8 mouse cellular contexts compared by ENCODE assay signal in the genomic region with DNA sequence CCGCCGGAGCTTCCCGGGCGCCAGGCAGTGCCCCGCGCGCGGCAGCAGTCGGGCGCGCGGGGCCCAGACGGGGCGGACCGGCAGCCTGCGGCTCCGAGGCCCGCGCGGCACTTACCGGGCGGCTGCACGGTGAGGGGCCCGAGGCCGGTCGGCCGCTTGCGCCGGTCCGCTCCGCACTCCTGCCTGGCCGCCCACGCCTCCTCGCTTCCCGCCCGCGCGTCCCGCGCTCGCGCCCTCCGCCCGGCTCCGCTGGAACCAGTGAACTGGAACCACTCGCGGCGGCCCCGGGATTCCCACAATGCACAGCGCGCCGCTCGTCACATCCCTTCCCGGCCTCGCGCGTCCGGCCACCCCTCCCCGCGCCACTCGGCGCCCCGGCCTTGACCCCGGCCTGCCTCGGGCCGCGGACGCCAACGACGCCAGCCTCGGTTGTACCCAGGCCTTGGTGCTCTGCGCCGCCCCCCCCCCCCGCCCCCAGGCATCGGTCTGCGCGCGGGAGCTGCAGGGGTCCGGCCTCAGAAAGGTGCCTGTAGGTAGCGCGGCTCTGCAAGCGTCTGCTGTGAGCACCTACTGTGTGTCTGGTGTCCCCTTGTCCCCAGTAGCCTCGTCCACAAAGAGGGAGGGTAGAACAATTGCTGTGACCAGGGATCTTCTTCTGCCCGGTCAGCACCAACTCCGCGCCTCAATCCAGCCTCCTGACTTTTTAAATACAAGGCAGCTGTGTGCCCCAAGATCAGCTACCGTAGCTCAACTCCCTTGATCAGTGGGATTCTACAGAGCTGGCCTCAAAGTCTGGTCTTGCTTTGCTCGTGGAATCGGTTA. TPM values are rescaled to one million over a fixed set of nuclear protein-coding genes. Genes with fewer than 3 reads are reported as not detected.
A peak's percentile ranks its signal among the peaks of the same experiment; 100 is the strongest.
DNase-seq lines count a peak whose midpoint lies in the region; ATAC-seq and TF ChIP-seq lines count a peak whose summit lies in the region.

No protein-coding gene starts in this region.

- H3K36me3 ChIP-seq in C2C12 (ENCODE audit: control insufficient read depth, insufficient read depth) (peaks cover 13% of the 10 kb centered on the region), myocyte (ENCODE audit: control insufficient read depth, insufficient read depth) (peaks cover 6% of the 10 kb centered on the region)
- peaks cover 6% of the 10 kb centered on the region; the same call in 1 of the 2 replicates for H3K36me3 ChIP-seq in heart, embryonic 12.5 days
- no peaks in the 10 kb centered on the region for H3K36me3 ChIP-seq in kidney, postnatal 0 days (ENCODE audit: insufficient read depth, low read length)
- H3K36me3 ChIP-seq in liver, embryonic 11.5 days (ENCODE audit: control insufficient read depth, insufficient read depth, low read length) = peaks cover 2% of the 10 kb centered on the region; the same call in 1 of the 2 replicates

- peak overlapping the region; percentile 98 for H3K9ac ChIP-seq in heart, embryonic 12.5 days
- peak overlapping the region; percentile 99 for H3K9ac ChIP-seq in kidney, postnatal 0 days (ENCODE audit: low read depth, low read length)
- peak overlapping the region; percentile 96 for H3K9ac ChIP-seq in liver, embryonic 11.5 days (ENCODE audit: low read depth, low read length)

- H3K4me3 ChIP-seq in C2C12 (ENCODE audit: insufficient read depth, poor library complexity, severe bottlenecking) (peak overlapping the region; percentile 83), myocyte (peak overlapping the region; percentile 38)
- H3K4me3 ChIP-seq in heart, embryonic 12.5 days = peak overlapping the region; percentile 77
- H3K4me3 ChIP-seq in kidney, postnatal 0 days (replicated peaks; ENCODE audit: low read depth, low read length) = peak overlapping the region; percentile 92
- peak overlapping the region; percentile 98 for H3K4me3 ChIP-seq in liver, embryonic 11.5 days (ENCODE audit: low read depth, low read length)

- peak; percentile 89 for DNase-seq in brain, embryonic 14.5 days (ENCODE audit: low read depth)
- DNase-seq in kidney, postnatal 0 days (ENCODE audit: low spot score) = peak; percentile 91
- DNase-seq in liver, embryonic 11.5 days (ENCODE audit: low spot score) = peak; percentile 86
- DNase-seq in spleen, postnatal 4 days (ENCODE audit: low spot score in 2 of 2) = peak; percentile 83 to 91

- 1% methylated on average over 89 of the region's 89 CpGs for WGBS in heart, embryonic 12.5 days
- under 1% methylated on average over 54 of the region's 89 CpGs for WGBS in kidney, postnatal 0 days
- 2% methylated on average over 85 of the region's 89 CpGs for WGBS in liver, embryonic 11.5 days

- no peak for TF ChIP-seq CTCF in C2C12 (IDR thresholded peaks at IDR 0.05; ENCODE audit: control insufficient read depth, insufficient read depth, insufficient read length)
- no peak for TF ChIP-seq CTCF in brain, embryonic 14.5 days (IDR thresholded peaks at IDR 0.05; ENCODE audit: borderline replicate concordance, extremely low read depth, insufficient read depth, insufficient read length)
- no peak for TF ChIP-seq CTCF in kidney, postnatal 0 days (IDR thresholded peaks at IDR 0.05; ENCODE audit: low read depth)

- no peaks in the 10 kb centered on the region for H3K9me3 ChIP-seq in heart, embryonic 12.5 days (replicated peaks)
- no peaks in the 10 kb centered on the region for H3K9me3 ChIP-seq in kidney, postnatal 0 days (replicated peaks; ENCODE audit: low read length)
- H3K9me3 ChIP-seq in liver, embryonic 11.5 days (ENCODE audit: control insufficient read depth, low read length) = no peaks in the 10 kb centered on the region

- H3K4me1 ChIP-seq in heart, embryonic 12.5 days (replicated peaks) = peaks cover 49% of the 10 kb centered on the region
- peaks cover 26% of the 10 kb centered on the region for H3K4me1 ChIP-seq in kidney, postnatal 0 days (replicated peaks; ENCODE audit: insufficient read depth, low read length)
- peaks cover 32% of the 10 kb centered on the region for H3K4me1 ChIP-seq in liver, embryonic 11.5 days (replicated peaks; ENCODE audit: control insufficient read depth, insufficient read depth, low read length)

- H3K79me3 ChIP-seq in C2C12 (ENCODE audit: low read depth) = peaks cover 39% of the 10 kb centered on the region

- H3K27me3 ChIP-seq in C2C12 (ENCODE audit: control insufficient read depth, insufficient read depth, insufficient read length) (no peaks in the 10 kb centered on the region), myocyte (ENCODE audit: control insufficient read depth, insufficient read depth, insufficient read length) (no peaks in the 10 kb centered on the region)
- no peaks in the 10 kb centered on the region for H3K27me3 ChIP-seq in heart, embryonic 12.5 days (replicated peaks)
- no peaks in the 10 kb centered on the region for H3K27me3 ChIP-seq in kidney, postnatal 0 days (ENCODE audit: insufficient read depth, low read length)
- H3K27me3 ChIP-seq in liver, embryonic 11.5 days (replicated peaks; ENCODE audit: control insufficient read depth, insufficient read depth, low read length) = no peaks in the 10 kb centered on the region

- ATAC-seq in erythroblast, adult 5-6 weeks (replicated peaks; ENCODE audit: low FRiP score, poor library complexity, severe bottlenecking) = peak; percentile 79
- ATAC-seq in heart, embryonic 12.5 days (ENCODE audit: insufficient number of reproducible peaks, low FRiP score) = peak; percentile 84
- ATAC-seq in kidney, postnatal 0 days (replicated peaks; ENCODE audit: low FRiP score, low read depth) = peak; percentile 89
- ATAC-seq in liver, embryonic 11.5 days (replicated peaks; ENCODE audit: low FRiP score) = peak; percentile 86

- H3K79me2 ChIP-seq in C2C12 (ENCODE audit: control insufficient read depth, insufficient read depth) = peaks cover 52% of the 10 kb centered on the region
- H3K79me2 ChIP-seq in myocyte (ENCODE audit: control insufficient read depth, insufficient read depth) = peaks cover 53% of the 10 kb centered on the region

- H3ac ChIP-seq in C2C12 (ENCODE audit: control insufficient read depth, insufficient read length, low read depth) (peak overlapping the region; percentile 90), myocyte (ENCODE audit: control insufficient read depth, insufficient read length) (peak overlapping the region; percentile 84)

- H3K4me2 ChIP-seq in heart, embryonic 12.5 days = peak overlapping the region; percentile 96
- peak overlapping the region; percentile 94 for H3K4me2 ChIP-seq in kidney, postnatal 0 days (ENCODE audit: low read length)
- peak overlapping the region; percentile 90 for H3K4me2 ChIP-seq in liver, embryonic 11.5 days
- peak overlapping the region; percentile 97 for H3K4me2 ChIP-seq in myocyte (ENCODE audit: low read depth)

- peak; percentile 93 for TF ChIP-seq POLR2A in brain, embryonic 14.5 days (IDR thresholded peaks at IDR 0.05; ENCODE audit: borderline replicate concordance, extremely low read depth, insufficient read depth, insufficient read length, poor library complexity, severe bottlenecking)
- TF ChIP-seq POLR2A in myocyte (IDR thresholded peaks at IDR 0.05; ENCODE audit: insufficient read length, low read depth) = peak; percentile 83

- H3K27ac ChIP-seq in heart, embryonic 12.5 days (ENCODE audit: poor library complexity, severe bottlenecking) = peak overlapping the region; percentile 78
- H3K27ac ChIP-seq in kidney, postnatal 0 days = peak overlapping the region; percentile 95
- peak overlapping the region; percentile 84 for H3K27ac ChIP-seq in liver, embryonic 11.5 days (ENCODE audit: low read depth, low read length)

TF ChIP-seq in C2C12, 6 proteins besides CTCF, POLR2A, EP300 and RAD21:
- TF ChIP-seq MYOG (IDR thresholded peaks at IDR 0.05; ENCODE audit: control insufficient read depth, extremely low read depth, insufficient read length) = no peak
- TF ChIP-seq MAX (IDR thresholded peaks at IDR 0.05) = peak; percentile 32
- TF ChIP-seq USF1 (IDR thresholded peaks at IDR 0.05; ENCODE audit: low read depth) = no peak
- no peak for TF ChIP-seq CEBPB (IDR thresholded peaks at IDR 0.05; ENCODE audit: low read depth)
- no peak for TF ChIP-seq FOSL1 (IDR thresholded peaks at IDR 0.05; ENCODE audit: insufficient read depth, low read length, poor library complexity, severe bottlenecking)
- no peak for TF ChIP-seq MYOD1 (IDR thresholded peaks at IDR 0.05; ENCODE audit: control insufficient read depth, insufficient read length, low read depth)

TF ChIP-seq in myocyte, 11 proteins besides CTCF, POLR2A, EP300 and RAD21:
- TF ChIP-seq POLR2AphosphoS2 (IDR thresholded peaks at IDR 0.05; ENCODE audit: insufficient read length, low read depth) (peak; percentile 74), MYOD1 (IDR thresholded peaks at IDR 0.05; ENCODE audit: control insufficient read depth in 1 of 3, insufficient read length in 2 of 3, low read depth in 2 of 3) (peak in 1 of 3 experiments; percentile 12), CEBPB (IDR thresholded peaks at IDR 0.05; ENCODE audit: insufficient read depth, poor library complexity, severe bottlenecking) (no peak), E2F4 (IDR thresholded peaks at IDR 0.05; ENCODE audit: insufficient read depth) (peak; percentile 5), SRF (IDR thresholded peaks at IDR 0.05; ENCODE audit: control insufficient read depth, insufficient read length, low read depth) (no peak), USF1 (IDR thresholded peaks at IDR 0.05; ENCODE audit: low read depth) (no peak)
TF ChIP-seq in myocyte: peak in this region for 3.

RNA-seq across cellular contexts. Expression of a gene that starts 0.7 kb away (rescaled TPM):
- polyA plus RNA-seq in C2C12 (2012; fragmentation: generic; extraction: Trizol) = 94.5 TPM
- 317 and 334 TPM in 2 replicates for polyA plus RNA-seq in brain, embryonic 14.5 days (2012; rRNA removed)
- 54.5 and 67.6 TPM in 2 replicates for total RNA-seq in erythroblast, adult 5-6 weeks (2015; ENCODE audit: low replicate concordance)
- total RNA-seq in erythroblast, adult 5-6 weeks (2017; ENCODE audit: low replicate concordance) = 88.9 and 102 TPM in 2 replicates
- polyA plus RNA-seq in heart, embryonic 12.5 days (2016; fragmentation: Nextera tagmentation; extraction: Ambion mirVana) = 141 and 152 TPM in 2 replicates
- 263 and 267 TPM in 2 replicates for polyA plus RNA-seq in kidney, postnatal 0 days (2015; fragmentation: Nextera tagmentation; extraction: Ambion mirVana)
- polyA plus RNA-seq in liver, embryonic 11.5 days (2014; fragmentation: Nextera tagmentation; extraction: Ambion mirVana) = 230 and 233 TPM in 2 replicates
- polyA plus RNA-seq in myocyte (2012; fragmentation: generic; extraction: Trizol) = 62.8 TPM

RNA-seq across cellular contexts. Expression of a gene that starts 43.2 kb away (rescaled TPM):
- polyA plus RNA-seq in C2C12 (2012; fragmentation: generic; extraction: Trizol) (not detected), myocyte (2012; fragmentation: generic; extraction: Trizol) (not detected)
- 0.37 and 0.70 TPM in 2 replicates for polyA plus RNA-seq in brain, embryonic 14.5 days (2012; rRNA removed)
- total RNA-seq in erythroblast, adult 5-6 weeks (2015; ENCODE audit: low replicate concordance) = 8.4 and 18.3 TPM in 2 replicates
- total RNA-seq in erythroblast, adult 5-6 weeks (2017; ENCODE audit: low replicate concordance) = 10.9 and 16.3 TPM in 2 replicates
- 0.72 and 0.81 TPM in 2 replicates for polyA plus RNA-seq in heart, embryonic 12.5 days (2016; fragmentation: Nextera tagmentation; extraction: Ambion mirVana)
- 1.6 and 2.0 TPM in 2 replicates for polyA plus RNA-seq in kidney, postnatal 0 days (2015; fragmentation: Nextera tagmentation; extraction: Ambion mirVana)
- 1.9 and 2.2 TPM in 2 replicates for polyA plus RNA-seq in liver, embryonic 11.5 days (2014; fragmentation: Nextera tagmentation; extraction: Ambion mirVana)

Comparison
In these comparisons a context has a peak if more than half of its experiments do, and no peak if none do; other contexts are left out.
1. Peak in every context shown above with its lines: DNase-seq, ATAC-seq, H3K4me3 ChIP-seq and H3K27ac ChIP-seq.
2. H3K4me3 ChIP-seq: peak in every context shown above with its lines; median percentile 98 in liver, embryonic 11.5 days; 92 in kidney, postnatal 0 days; 83 in C2C12; 77 in heart, embryonic 12.5 days; 38 in myocyte.